Mouse (Mus musculus) G1E-ER4 (cell line): ENCODE measurements around the gene Vmn1r135. TPM values are rescaled to one million over a fixed set of nuclear protein-coding genes. Genes with fewer than 3 reads are reported as not detected.
"Not testable (repeated sequence)": the region's sequence is repeated elsewhere in the genome, so short reads cannot be mapped to it uniquely, and the experiment has no call there.

ENCODE experiments used
- GATA1 ChIP-seq: IDR thresholded peaks from one replicate; pipeline ENCODE4 v1.8.0; 2012; ENCODE audit warnings: low read length, inconsistent platforms
- polyA plus RNA-seq: library from polyadenylated mRNA; stranded (reverse); fragments of >175 nt; gene quantifications from 2 replicates; pipeline ENCODE4 v1.2.3, GENCODE M21; 2012

The Vmn1r135 gene
- polyA plus RNA-seq: not detected in 2 replicates

- TF ChIP-seq GATA1: not testable (repeated sequence)
These were observed at the start of gene Vmn1r135 for GRCm38 (mm10) chr7:21832051-21832450. Gene Vmn1r135, plus strand, starts transcription at chr7:21832351.

GRCm38 (mm10) chr7:21796628-21797027, 35.5 kb upstream of the Vmn1r135 start, which contains the start of gene Gm4177:
Gene Gm4177, minus strand, starts transcription at chr7:21796728.
- not testable (repeated sequence) for TF ChIP-seq GATA1

GRCm38 (mm10) chr7:21844167-21844566, 12.0 kb downstream of the Vmn1r135 start, which contains the start of gene Gm5725:
Gene Gm5725, minus strand, starts transcription at chr7:21844267.
- TF ChIP-seq GATA1: not testable (repeated sequence)

Other genes starting within 250 kb of the Vmn1r135 start
- gene Vmn1r132, start 218.3 kb upstream of the Vmn1r135 start, polyA plus RNA-seq: not detected in 2 replicates
- gene Gm4175, start 70.9 kb upstream of the Vmn1r135 start, polyA plus RNA-seq: not detected in 2 replicates
- not detected in 2 replicates for gene Gm4177, start 35.6 kb upstream of the Vmn1r135 start, polyA plus RNA-seq
- not detected in 2 replicates for gene Gm5725, start 11.9 kb downstream of the Vmn1r135 start, polyA plus RNA-seq
- not detected in 2 replicates for gene Gm5891, start 88.9 kb downstream of the Vmn1r135 start, polyA plus RNA-seq
- gene Vmn1r137, start 162.2 kb downstream of the Vmn1r135 start, polyA plus RNA-seq: not detected in 2 replicates
- gene Vmn1r138, start 196.5 kb downstream of the Vmn1r135 start, polyA plus RNA-seq: not detected in 2 replicates
- gene Gm6176, start 224.0 kb downstream of the Vmn1r135 start, polyA plus RNA-seq: not detected in 2 replicates
- gene Vmn1r139, start 236.7 kb downstream of the Vmn1r135 start, polyA plus RNA-seq: not detected in 2 replicates